Mouse (Mus musculus) spleen, adult 2 months (tissue): Measurements from ENCODE around the gene Aox3.

ENCODE experiments used
- CTCF ChIP-seq: fragments of 200-500 bp; IDR thresholded peaks from 2 replicates; pipeline ENCODE4 v1.5.1; 2011; ENCODE audit warnings: mild to moderate bottlenecking, inconsistent platforms; ENCODE audit not compliant: insufficient read depth, insufficient read length, insufficient replicate concordance; ENCODE audit errors: extremely low read depth
- POLR2A ChIP-seq: fragments of 200-500 bp; IDR thresholded peaks from 2 replicates; pipeline ENCODE4 v1.6.1; 2011; ENCODE audit warnings: low read depth, low read length, inconsistent platforms

DNA sequence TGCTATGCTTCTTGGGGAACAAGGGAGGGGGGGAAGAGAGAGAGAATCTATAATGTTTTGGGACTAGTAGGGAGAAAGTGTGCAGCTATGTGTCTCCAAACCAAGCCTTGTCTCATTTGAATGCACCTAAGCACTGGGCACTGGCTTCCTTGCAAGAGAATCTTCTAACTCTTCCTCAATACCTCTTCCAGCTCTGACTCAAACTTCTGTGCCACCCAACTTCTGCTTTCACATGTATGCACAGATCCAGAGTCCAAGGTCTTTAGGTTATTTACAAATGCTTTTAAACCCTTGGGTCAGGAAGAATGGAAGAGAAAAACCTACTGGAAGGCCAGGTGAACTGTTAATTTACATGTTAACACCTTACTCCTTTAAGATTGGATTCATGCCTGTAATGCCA, 511 bp downstream of the Aox3 start:
- no peak for TF ChIP-seq POLR2A
- no peak for TF ChIP-seq CTCF
